Mouse (Mus musculus): ENCODE measurements at regions not wholly inside any gene's neighbourhood (a gene's known extent, or its start where the extent isn't known, plus 50 kb on each side); places are given as distances from the start of the nearest gene placed in this dataset.

- peak in 1 of 2 experiments; percentile 9 for DNase-seq (ENCODE audit: low spot score in 2 of 2)
Observed at GRCm38 (mm10) chr5:115790436-115790835, 54.6 kb upstream of the Cit start.
